Mouse (Mus musculus) liver, embryonic 14.5 days (tissue): ENCODE data around the gene Rbms1. TPM values are rescaled to one million over a fixed set of nuclear protein-coding genes. Genes with fewer than 3 reads are reported as not detected.

ENCODE experiments used
- ATAC-seq: fragments of 200-750 bp; cut with Nextera tagmentation; 2 replicates; pipeline ENCODE4 v1.8.0; 2017; ENCODE audit warnings: moderate number of reproducible peaks, mild to moderate bottlenecking, moderate library complexity; ENCODE audit not compliant: insufficient read depth
- DNase-seq, 3 experiments: peaks; one replicate each; pipeline ENCODE4 v3.0.0-alpha.2; 2012 to 2013; ENCODE audit warnings: low read depth in 3 of 3, low spot score in 3 of 3
- H3K27ac ChIP-seq: fragments of 300-500 bp; sonication (generic); 2 replicates; pipeline ENCODE4 v1.5.1; 2014; ENCODE audit warnings: moderate library complexity, mild to moderate bottlenecking, control low read depth, inconsistent platforms
- H3K27me3 ChIP-seq: fragments of 300-500 bp; sonication (generic); 2 replicates; pipeline ENCODE4 v1.6.1; 2014; ENCODE audit warnings: mild to moderate bottlenecking, low read length, moderate library complexity; ENCODE audit not compliant: control insufficient read depth, insufficient read depth
- H3K36me3 ChIP-seq: fragments of 300-500 bp; sonication (generic); replicated peaks from 2 replicates; pipeline ENCODE4 v1.6.1; 2014; ENCODE audit warnings: low read depth; ENCODE audit not compliant: control insufficient read depth, insufficient read depth
- H3K4me1 ChIP-seq, 2 experiments: fragments of 200-500 bp in 1 of 2; fragments of 300-500 bp in 1 of 2; sonication (generic) in 1 of 2; replicated peaks; 2 replicates each; pipeline ENCODE4 v1.6.1; 2012 to 2014; ENCODE audit warnings: antibody characterized with exemption in 1 of 2, inconsistent platforms in 1 of 2, low read length in 1 of 2; ENCODE audit not compliant: control insufficient read depth in 2 of 2, insufficient read depth in 2 of 2
- H3K4me2 ChIP-seq: fragments of 300-500 bp; sonication (generic); 2 replicates; pipeline ENCODE4 v1.6.1; 2014; ENCODE audit warnings: low read depth, mild to moderate bottlenecking, control low read depth, moderate library complexity
- H3K4me3 ChIP-seq, 2 experiments: fragments of 200-500 bp in 1 of 2; fragments of 300-500 bp in 1 of 2; sonication (generic) in 1 of 2; 2 replicates each; pipeline ENCODE4 v1.5.1; 2012 to 2014; ENCODE audit warnings: low read depth in 2 of 2, low read length in 2 of 2, mild to moderate bottlenecking in 2 of 2, control low read depth in 1 of 2, inconsistent platforms in 1 of 2, moderate library complexity in 1 of 2; ENCODE audit not compliant: insufficient read depth in 1 of 2
- H3K9ac ChIP-seq: fragments of 300-500 bp; sonication (generic); replicated peaks from 2 replicates; pipeline ENCODE4 v1.6.1; 2014; ENCODE audit warnings: mild to moderate bottlenecking, control low read depth, moderate library complexity
- H3K9me3 ChIP-seq: fragments of 300-500 bp; sonication (generic); 2 replicates; pipeline ENCODE4 v1.6.1; 2016; ENCODE audit warnings: low read length, mixed read lengths; ENCODE audit not compliant: control insufficient read depth
- CTCF ChIP-seq: IDR thresholded peaks from 2 replicates; pipeline ENCODE4 v1.5.1; 2016; ENCODE audit warnings: antibody characterized with exemption, low read depth, control low read depth
- EP300 ChIP-seq: IDR thresholded peaks from 2 replicates; pipeline ENCODE4 v1.6.1; 2016; ENCODE audit warnings: antibody characterized with exemption, low read depth
- WGBS: fragments of 180-500 bp; shearing (Covaris S2); extraction: QIAGEN DNeasy Blood & Tissue Kit; methylation state at CpG from one replicate; pipeline ENCODE4 v1.1.7; 2014; ENCODE audit not compliant: insufficient replicate concordance; 5-methylcytosine and 5-hydroxymethylcytosine counted together
- polyA plus RNA-seq, 2 experiments: library from polyadenylated mRNA; depleted of rRNA in 1 of 2; stranded (reverse) in 1 of 2; unstranded in 1 of 2; fragments of >200 nt; fragmentation: Nextera tagmentation in 1 of 2; extraction: Ambion mirVana in 1 of 2; gene quantifications; 2 replicates each; pipeline versions ENCODE4 v1.2.1 to v1.2.3; 2012 to 2014

Gene Rbms1
- polyA plus RNA-seq, 2 experiments = 16.8 to 31.8 TPM

DNA sequence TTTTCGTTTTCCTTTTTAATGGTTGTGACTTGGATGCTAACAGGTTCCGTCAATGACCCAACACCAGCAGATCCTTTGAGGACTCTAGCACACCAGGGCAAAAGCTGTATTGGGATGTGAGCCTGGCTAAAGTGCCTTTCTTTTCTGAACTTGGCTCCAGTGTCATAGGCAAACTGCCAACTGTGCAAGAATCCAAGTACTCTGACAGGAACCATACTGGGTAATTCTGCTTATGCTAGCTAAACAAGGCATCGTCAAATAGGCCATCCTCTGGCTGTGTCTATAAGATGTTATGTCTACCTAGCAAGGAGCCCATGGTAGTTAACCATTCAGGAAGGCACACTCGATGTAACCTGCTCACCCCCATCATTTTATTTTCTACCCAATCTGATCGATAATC is 189.4 kb downstream of the Rbms1 start:
- Histone ChIP-seq H3K4me1 (0 out of 4 replicates have a peak, but pooled peaks cover 0 to 6% of the 10 kb centered on the region in 2 experiments), H3K36me3 (no peaks in the 10 kb centered on the region), H3K9ac (no peak overlapping the region), H3K9me3 (no peaks in the 10 kb centered on the region), H3K4me3 (no peak overlapping the region), H3K4me2 (no peak overlapping the region), H3K27me3 (no peaks in the 10 kb centered on the region), H3K27ac (no peak overlapping the region)
- DNase-seq (no peak), ATAC-seq (no peak)
- no peak for TF ChIP-seq EP300
- TF ChIP-seq CTCF = no peak
- WGBS = 78% methylated on average over 5 of the region's 5 CpGs

DNA sequence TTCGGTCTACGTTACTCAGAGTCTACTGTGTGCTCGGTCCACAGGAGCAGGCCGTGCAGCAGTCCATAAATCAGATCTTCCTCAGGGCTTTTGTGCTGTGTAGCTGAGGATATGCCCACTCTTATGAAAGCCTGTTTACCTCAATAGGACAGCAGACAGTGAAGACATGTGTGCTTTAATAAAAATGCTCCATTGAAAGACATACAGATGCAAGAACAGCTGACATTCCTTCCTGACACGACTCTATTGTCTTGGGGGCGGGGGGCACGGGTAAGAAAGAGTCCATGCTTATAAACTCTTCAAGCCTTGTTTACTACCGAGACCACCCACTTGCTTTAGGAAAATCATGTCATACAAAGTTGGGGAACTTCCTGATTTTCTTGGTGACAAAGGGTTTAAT is 196.6 kb downstream of the Rbms1 start:
- no peak for TF ChIP-seq CTCF
- TF ChIP-seq EP300 = no peak
- 79% methylated on average over 8 of the region's 8 CpGs for WGBS
- no peak overlapping the region for H3K27ac ChIP-seq
- no peaks in the 10 kb centered on the region for H3K4me1 ChIP-seq
- H3K9me3 ChIP-seq = no peaks in the 10 kb centered on the region
- H3K36me3 ChIP-seq = no peaks in the 10 kb centered on the region; the same call in 1 of the 2 replicates
- H3K9ac ChIP-seq = no peak overlapping the region
- no peak for ATAC-seq
- no peaks in the 10 kb centered on the region for H3K27me3 ChIP-seq
- no peak overlapping the region for H3K4me3 ChIP-seq
- no peak overlapping the region for H3K4me2 ChIP-seq
- DNase-seq = no peak

DNA sequence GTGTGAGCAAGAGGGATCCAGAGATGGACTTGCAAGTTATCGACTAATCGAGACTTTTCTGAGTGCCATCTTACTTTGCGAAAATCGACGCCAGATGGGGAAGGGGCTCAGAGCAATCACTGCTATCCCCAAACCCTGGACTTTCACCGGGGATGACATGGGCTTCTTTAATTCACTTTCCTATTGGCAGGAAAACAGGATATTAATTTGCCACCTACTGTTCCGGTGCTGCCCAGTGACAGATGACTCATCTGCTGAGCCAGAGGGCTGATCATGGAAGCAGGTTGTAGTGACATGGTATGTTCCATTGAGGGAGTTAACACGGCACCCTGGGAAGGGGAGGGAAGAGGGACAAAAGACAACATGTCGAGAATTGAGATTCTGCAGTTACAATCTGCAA is 206.8 kb downstream of the Rbms1 start:
- no peaks in the 10 kb centered on the region; the same call in 1 of the 2 replicates for H3K36me3 ChIP-seq
- DNase-seq (no peak), ATAC-seq (no peak)
- no peaks in the 10 kb centered on the region for H3K27me3 ChIP-seq
- no peaks in the 10 kb centered on the region for H3K9me3 ChIP-seq
- WGBS = 83% methylated on average over 9 of the region's 9 CpGs
- H3K4me1 ChIP-seq = no peaks in the 10 kb centered on the region
- no peak overlapping the region for H3K4me2 ChIP-seq
- H3K27ac ChIP-seq = no peak overlapping the region
- TF ChIP-seq EP300 (no peak), CTCF (no peak)
- H3K9ac ChIP-seq = no peak overlapping the region
- no peak overlapping the region for H3K4me3 ChIP-seq

DNA sequence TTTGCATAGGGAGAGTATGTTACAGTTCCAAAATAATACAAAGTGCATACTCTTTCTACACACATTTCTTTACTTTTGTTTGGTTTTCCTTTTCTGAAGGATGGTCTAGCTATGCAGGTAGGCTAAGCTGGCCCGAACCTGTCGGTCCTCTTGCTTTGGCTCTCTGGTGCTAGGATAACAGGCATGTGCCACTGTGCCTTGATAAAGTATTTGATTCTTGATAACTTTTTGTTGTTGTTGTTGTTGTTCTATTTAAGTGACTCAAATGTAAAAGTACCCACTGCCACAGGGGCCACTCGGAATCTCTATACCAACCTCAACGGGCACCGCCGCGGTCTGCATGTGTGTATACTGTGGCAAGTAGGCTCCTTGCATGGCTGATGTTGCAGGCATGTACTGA is 207.9 kb downstream of the Rbms1 start:
- H3K9ac ChIP-seq = no peak overlapping the region
- H3K4me3 ChIP-seq = no peak overlapping the region
- WGBS = 86% methylated on average over 7 of the region's 7 CpGs
- H3K27me3 ChIP-seq = no peaks in the 10 kb centered on the region
- TF ChIP-seq CTCF (no peak), EP300 (no peak)
- ATAC-seq (no peak), DNase-seq (no peak)
- H3K27ac ChIP-seq = no peak overlapping the region
- no peaks in the 10 kb centered on the region; the same call in 1 of the 2 replicates for H3K36me3 ChIP-seq
- H3K4me1 ChIP-seq = no peaks in the 10 kb centered on the region
- no peaks in the 10 kb centered on the region for H3K9me3 ChIP-seq
- H3K4me2 ChIP-seq = no peak overlapping the region

DNA sequence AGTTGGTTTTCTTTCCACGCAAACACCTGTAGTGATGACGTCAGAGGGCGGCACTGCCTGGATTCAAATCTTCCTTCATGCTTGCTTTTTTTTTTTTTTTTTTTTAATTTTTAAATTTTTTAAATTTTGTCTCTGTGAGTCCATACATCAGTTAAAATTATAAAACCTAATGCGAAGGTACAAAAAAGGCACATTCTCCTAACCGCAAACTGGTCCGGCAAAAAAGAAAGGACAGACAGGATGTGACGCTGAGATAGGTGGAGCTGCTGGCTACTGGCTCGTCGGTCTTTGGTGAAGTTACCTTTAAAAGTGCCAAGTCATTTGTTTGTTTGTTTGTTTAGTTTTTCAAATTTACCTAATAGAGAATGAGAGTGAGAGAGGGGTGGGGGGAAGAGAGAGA is 211.7 kb downstream of the Rbms1 start:
- no peak overlapping the region for H3K4me3 ChIP-seq
- H3K4me1 ChIP-seq = no peaks in the 10 kb centered on the region
- DNase-seq (no peak), ATAC-seq (no peak)
- no peak for TF ChIP-seq EP300
- no peak for TF ChIP-seq CTCF
- H3K27me3 ChIP-seq = no peaks in the 10 kb centered on the region
- H3K4me2 ChIP-seq = no peak overlapping the region
- no peak overlapping the region for H3K27ac ChIP-seq
- no peaks in the 10 kb centered on the region for H3K9me3 ChIP-seq
- no peaks in the 10 kb centered on the region; the same call in 1 of the 2 replicates for H3K36me3 ChIP-seq
- no peak overlapping the region for H3K9ac ChIP-seq
- 84% methylated on average over 9 of the region's 9 CpGs for WGBS
